Mouse (Mus musculus): ENCODE data around the gene Kndc1.

- TF ChIP-seq CTCF (conservative IDR thresholded peaks at IDR 0.05; ENCODE audit: insufficient read depth, insufficient read length, low read depth, low read length) (no peak), POLR2A (IDR thresholded peaks at IDR 0.05; ENCODE audit: low read depth, low read length) (no peak)
Measured at GRCm38 (mm10) chr7:139883545-139883944, 11.0 kb upstream of the Kndc1 start.
